Mouse (Mus musculus) erythroid progenitor cell, adult 5-6 weeks (primary cell): ENCODE measurements around the gene Erf. TPM values are rescaled to one million over a fixed set of nuclear protein-coding genes. Genes with fewer than 3 reads are reported as not detected.

Source experiments
- ATAC-seq: replicated peaks from 2 replicates; pipeline ENCODE4 v1.8.0; 2016; ENCODE audit warnings: moderate number of reproducible peaks, mild to moderate bottlenecking, moderate TSS enrichment, inconsistent platforms; ENCODE audit not compliant: poor library complexity, low FRiP score, severe bottlenecking
- total RNA-seq, 2 experiments: library from RNA; stranded (forward) in 1 of 2; stranded (reverse) in 1 of 2; fragments of 150-400 nt in 1 of 2; fragments of 186-747, 209-891 nt in 1 of 2; gene quantifications; 2 replicates each; pipeline versions ENCODE4 v1.2.3 to v1.2.4; 2015 to 2017; ENCODE audit warnings: low replicate concordance in 2 of 2

Gene Erf
- total RNA-seq, 2 experiments from 2014 or later, result 0.61 to 3.4 TPM

DNA sequence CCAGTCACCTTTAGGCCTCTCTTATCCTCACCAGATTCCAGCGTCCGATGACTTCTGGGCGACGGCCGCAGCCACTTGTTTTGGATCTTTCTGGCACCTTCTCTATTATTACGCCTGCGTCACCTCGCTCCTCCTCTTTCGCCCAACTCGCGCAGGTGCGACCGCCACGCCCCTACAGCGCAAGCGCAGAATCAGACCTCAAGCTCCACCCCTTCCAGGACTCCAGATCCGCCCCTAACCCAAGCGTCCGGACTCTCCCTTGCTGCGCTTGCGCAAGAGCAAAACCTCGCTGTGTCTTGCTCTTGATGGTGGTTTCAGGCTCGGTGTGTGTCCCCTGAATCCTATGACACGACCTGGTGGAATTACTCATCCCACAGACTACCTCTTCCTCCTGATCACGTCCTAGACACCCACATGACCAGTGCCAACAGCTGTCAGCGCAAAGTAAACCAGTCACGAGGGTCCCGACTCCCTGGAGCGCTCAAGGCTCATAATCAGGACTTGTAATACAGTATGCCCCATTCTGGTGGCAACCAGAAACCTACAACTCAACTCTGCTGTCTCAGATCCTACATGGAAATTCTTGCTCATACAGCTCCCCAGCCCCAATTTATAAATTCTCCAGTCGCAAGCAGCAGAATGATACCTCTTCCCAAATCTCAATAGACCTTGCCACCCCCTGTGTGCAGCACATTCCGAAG is 30.7 kb downstream of the Erf start:
- peak; percentile 63 for ATAC-seq

DNA sequence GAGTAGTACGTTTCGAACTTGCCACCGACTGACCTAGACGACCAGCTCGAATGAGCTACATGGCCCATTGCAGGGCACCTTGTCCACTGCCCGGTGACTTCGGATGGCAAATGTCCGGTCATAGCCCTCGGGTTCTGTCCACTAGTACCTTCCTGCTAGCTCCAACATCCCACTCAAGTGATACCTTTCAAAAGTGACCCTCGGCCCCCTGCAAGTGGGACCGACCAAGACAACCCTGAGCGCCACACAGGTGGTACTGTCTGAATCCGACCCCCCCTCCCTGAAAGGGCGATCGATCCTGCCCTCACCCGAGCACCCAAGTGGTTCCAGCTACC is 31.2 kb downstream of the Erf start:
- ATAC-seq, result no peak

DNA sequence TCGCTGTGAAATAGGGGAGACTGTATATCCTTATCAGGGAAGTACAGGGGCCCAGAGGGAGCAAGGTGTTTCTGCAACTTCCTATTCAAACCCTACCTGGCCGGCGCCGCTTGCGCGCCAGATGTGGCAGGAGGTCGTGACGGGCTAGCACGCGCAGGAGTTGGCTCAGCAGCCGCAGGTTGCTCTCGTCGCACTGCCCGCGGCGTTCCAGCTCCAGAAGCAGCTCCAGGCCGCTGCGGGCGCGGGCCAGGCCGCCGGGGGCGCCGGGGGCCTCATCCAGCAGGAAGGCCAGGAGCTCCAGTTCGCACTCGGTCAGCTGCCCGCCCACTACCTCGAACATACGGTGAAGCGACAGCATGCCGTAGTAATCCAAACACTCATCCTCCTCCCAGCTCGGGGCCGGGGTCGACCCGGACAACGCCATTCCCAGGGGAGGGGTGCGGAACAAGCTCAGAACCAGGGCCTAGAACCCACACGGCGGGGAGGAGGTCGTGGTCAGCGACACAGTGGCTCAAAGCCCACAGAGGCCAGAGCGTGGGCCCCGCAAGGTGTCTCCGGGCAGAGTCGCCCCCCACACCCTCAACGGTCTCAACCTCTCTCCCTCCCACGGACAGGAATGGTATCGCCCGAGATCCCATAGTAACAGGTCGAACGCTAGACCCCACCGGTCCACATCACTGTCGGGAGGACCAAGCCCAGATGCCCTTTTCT is 31.7 kb downstream of the Erf start:
- peak; percentile 45 for ATAC-seq

GRCm38 (mm10) chr7:25217653-25218395 is 32.7 kb downstream of the Erf start:
- 0 out of 2 replicates have a peak, but pooled peaks have one; percentile 17 for ATAC-seq

DNA sequence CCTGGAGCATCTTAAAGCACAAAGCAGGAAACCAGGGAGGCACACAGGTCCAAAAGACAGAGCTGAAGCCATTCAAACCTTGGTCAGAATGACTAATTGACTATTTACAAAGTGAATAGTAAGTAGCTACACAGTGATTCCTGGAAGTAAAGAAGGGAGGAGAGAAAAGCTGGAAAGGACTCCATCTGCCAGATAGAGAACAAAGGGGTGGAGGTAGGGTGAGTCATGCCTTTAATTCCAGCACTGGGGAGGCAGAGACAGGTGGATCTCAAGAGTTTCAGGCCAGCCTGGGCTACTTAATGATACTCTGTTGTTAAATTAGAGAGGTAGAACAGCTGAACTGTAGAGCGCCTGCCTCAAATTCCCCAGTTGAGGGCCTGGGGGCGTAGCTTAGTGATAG is 36.4 kb downstream of the Erf start:
- no peak for ATAC-seq

DNA sequence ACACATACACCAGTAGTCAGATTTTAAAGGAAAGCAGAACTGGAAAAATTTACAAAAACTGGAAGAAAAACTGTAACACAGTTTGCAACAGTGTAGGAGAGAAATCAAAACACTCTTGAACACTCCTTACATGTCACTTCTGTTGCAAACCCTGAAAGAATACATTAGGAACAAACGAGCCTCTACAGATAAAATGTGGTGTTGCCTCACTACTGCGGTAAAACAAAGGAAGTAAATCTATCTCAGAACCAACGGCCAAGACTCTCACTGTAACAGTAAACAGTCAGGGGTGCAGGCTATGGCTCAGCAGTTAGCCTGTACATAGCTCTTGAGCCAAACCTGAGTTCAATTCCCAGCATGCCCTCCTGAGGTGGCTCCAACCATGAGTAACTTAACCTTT is 37.5 kb downstream of the Erf start:
- no peak for ATAC-seq

DNA sequence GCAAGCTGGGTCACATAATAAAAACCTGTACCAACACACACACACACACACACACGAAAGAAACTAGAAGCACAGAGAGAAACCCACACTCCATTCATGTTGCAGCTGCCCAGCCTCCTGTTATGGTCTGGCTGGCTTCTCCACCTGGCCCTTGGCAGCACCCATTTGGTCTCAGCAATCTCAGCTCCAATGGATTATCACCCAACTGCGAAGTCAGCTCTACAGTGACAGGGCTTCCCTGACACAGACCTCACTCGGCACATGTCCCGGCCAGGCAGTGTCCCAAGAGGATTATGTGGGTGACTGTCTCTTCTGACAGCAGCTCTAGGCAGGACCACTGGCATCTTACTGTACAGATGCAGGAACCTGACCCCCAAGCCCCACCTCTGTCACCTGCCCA is 40.1 kb downstream of the Erf start:
- ATAC-seq, result no peak

GRCm38 (mm10) chr7:25209161-25209622 is 41.4 kb downstream of the Erf start:
- ATAC-seq, result peak; percentile 90

- ATAC-seq, result no peak
Measured at GRCm38 (mm10) chr7:25206094-25206830, 44.3 kb downstream of the Erf start.

GRCm38 (mm10) chr7:25205355-25206093 is 45.0 kb downstream of the Erf start:
- ATAC-seq, result no peak

- no peak for ATAC-seq
Measured at GRCm38 (mm10) chr7:25203624-25204023, 46.9 kb downstream of the Erf start.

GRCm38 (mm10) chr7:25197384-25198018 is 53.1 kb downstream of the Erf start:
- no peak for ATAC-seq

GRCm38 (mm10) chr7:25196107-25196506 is 54.5 kb downstream of the Erf start:
- no peak for ATAC-seq

GRCm38 (mm10) chr7:25195148-25195547 is 55.4 kb downstream of the Erf start:
- peak; percentile 91 for ATAC-seq

Other genes starting within 250 kb of the Erf start
- gene Atp1a3, start 244.8 kb downstream of the Erf start, total RNA-seq (2015; ENCODE audit: low replicate concordance), result 5.4 and 15.1 TPM in 2 replicates
- gene Atp1a3, start 244.8 kb downstream of the Erf start, total RNA-seq (2017; ENCODE audit: low replicate concordance), result 3.3 TPM in 1 of 2 replicates, not detected in the other
- gene Grik5, start 178.4 kb downstream of the Erf start, total RNA-seq (2015; ENCODE audit: low replicate concordance), result 5.4 and 12.3 TPM in 2 replicates
- gene Grik5, start 178.4 kb downstream of the Erf start, total RNA-seq (2017; ENCODE audit: low replicate concordance), result 2.2 and 3.7 TPM in 2 replicates
- 7.5 and 7.6 TPM in 2 replicates for gene Zfp574, start 178.2 kb downstream of the Erf start, total RNA-seq (2015; ENCODE audit: low replicate concordance)
- gene Zfp574, start 178.2 kb downstream of the Erf start, total RNA-seq (2017; ENCODE audit: low replicate concordance), result 4.5 and 6.0 TPM in 2 replicates
- gene Pou2f2, start 71.0 kb downstream of the Erf start, total RNA-seq (2015; ENCODE audit: low replicate concordance), result 4.2 and 6.1 TPM in 2 replicates
- 1.6 and 2.7 TPM in 2 replicates for gene Pou2f2, start 71.0 kb downstream of the Erf start, total RNA-seq (2017; ENCODE audit: low replicate concordance)
- 29.9 and 31.4 TPM in 2 replicates for gene Dedd2, start 30.1 kb downstream of the Erf start, total RNA-seq (2015; ENCODE audit: low replicate concordance)
- 87.7 and 89.0 TPM in 2 replicates for gene Dedd2, start 30.1 kb downstream of the Erf start, total RNA-seq (2017; ENCODE audit: low replicate concordance)
- 18.0 and 32.8 TPM in 2 replicates for gene Zfp526, start 29.3 kb downstream of the Erf start, total RNA-seq (2015; ENCODE audit: low replicate concordance)
- 27.6 and 29.6 TPM in 2 replicates for gene Zfp526, start 29.3 kb downstream of the Erf start, total RNA-seq (2017; ENCODE audit: low replicate concordance)
- 122 and 132 TPM in 2 replicates for gene Gsk3a, start 12.9 kb downstream of the Erf start, total RNA-seq (2015; ENCODE audit: low replicate concordance)
- 53.0 and 74.3 TPM in 2 replicates for gene Gsk3a, start 12.9 kb downstream of the Erf start, total RNA-seq (2017; ENCODE audit: low replicate concordance)
- gene Cic, start 16.9 kb upstream of the Erf start, total RNA-seq (2015; ENCODE audit: low replicate concordance), result 114 and 181 TPM in 2 replicates
- 70.5 and 90.7 TPM in 2 replicates for gene Cic, start 16.9 kb upstream of the Erf start, total RNA-seq (2017; ENCODE audit: low replicate concordance)
- gene Pafah1b3, start 47.2 kb upstream of the Erf start, total RNA-seq (2015; ENCODE audit: low replicate concordance), result 20.2 and 26.8 TPM in 2 replicates
- gene Pafah1b3, start 47.2 kb upstream of the Erf start, total RNA-seq (2017; ENCODE audit: low replicate concordance), result 8.9 and 17.3 TPM in 2 replicates
- gene Prr19, start 50.6 kb upstream of the Erf start, total RNA-seq (2015; ENCODE audit: low replicate concordance), result not detected in 2 replicates
- not detected in 2 replicates for gene Prr19, start 50.6 kb upstream of the Erf start, total RNA-seq (2017; ENCODE audit: low replicate concordance)
- not detected in 2 replicates for gene Tmem145, start 55.3 kb upstream of the Erf start, total RNA-seq (2015; ENCODE audit: low replicate concordance)
- gene Tmem145, start 55.3 kb upstream of the Erf start, total RNA-seq (2017; ENCODE audit: low replicate concordance), result not detected in 2 replicates
- 0.42 TPM in 1 of 2 replicates, not detected in the other for gene Megf8, start 66.4 kb upstream of the Erf start, total RNA-seq (2015; ENCODE audit: low replicate concordance)
- 0.64 TPM in 1 of 2 replicates, not detected in the other for gene Megf8, start 66.4 kb upstream of the Erf start, total RNA-seq (2017; ENCODE audit: low replicate concordance)
- gene Cnfn, start 119.0 kb upstream of the Erf start, total RNA-seq (2015; ENCODE audit: low replicate concordance), result not detected in 2 replicates
- gene Cnfn, start 119.0 kb upstream of the Erf start, total RNA-seq (2017; ENCODE audit: low replicate concordance), result not detected in 2 replicates
- 1.1 and 10.9 TPM in 2 replicates for gene Lipe, start 147.9 kb upstream of the Erf start, total RNA-seq (2015; ENCODE audit: low replicate concordance)
- 0.23 and 13.1 TPM in 2 replicates for gene Lipe, start 147.9 kb upstream of the Erf start, total RNA-seq (2017; ENCODE audit: low replicate concordance)
- not detected in 2 replicates for gene Cxcl17, start 162.1 kb upstream of the Erf start, total RNA-seq (2015; ENCODE audit: low replicate concordance)
- gene Cxcl17, start 162.1 kb upstream of the Erf start, total RNA-seq (2017; ENCODE audit: low replicate concordance), result not detected in 2 replicates
- gene Ceacam1, start 226.8 kb upstream of the Erf start, total RNA-seq (2015; ENCODE audit: low replicate concordance), result 52.0 and 58.4 TPM in 2 replicates
- 9.5 and 13.3 TPM in 2 replicates for gene Ceacam1, start 226.8 kb upstream of the Erf start, total RNA-seq (2017; ENCODE audit: low replicate concordance)